Mouse (Mus musculus): ENCODE measurements at regions not wholly inside any gene's neighbourhood (a gene's known extent, or its start where the extent isn't known, plus 50 kb on each side); places are given as distances from the start of the nearest gene placed in this dataset.
A peak's percentile ranks its signal among the peaks of the same experiment; 100 is the strongest.
"Not testable (repeated sequence)": the region's sequence is repeated elsewhere in the genome, so short reads cannot be mapped to it uniquely, and the experiment has no call there.

DNA sequence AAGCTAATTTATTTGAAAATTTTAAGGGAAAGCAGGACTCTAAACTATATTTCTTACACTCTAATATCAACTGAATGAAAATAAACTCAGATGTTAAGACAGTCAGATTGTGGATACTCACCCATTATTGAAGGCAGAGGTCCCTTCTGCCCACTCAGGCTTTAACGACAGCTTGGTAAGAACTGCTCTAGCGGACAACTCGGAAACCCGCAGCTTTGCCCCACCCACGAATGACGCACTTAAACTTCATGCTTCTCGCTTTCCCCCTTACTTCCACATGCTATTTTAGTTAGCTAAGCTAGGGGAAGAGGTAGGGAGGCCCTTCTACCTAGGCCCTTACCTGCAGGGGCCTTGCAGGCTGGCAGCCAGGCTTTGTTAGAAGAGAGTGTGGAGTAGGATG, 50.8 kb upstream of the Elmo1 start:
- Histone ChIP-seq H3K27me3 (replicated peaks) (no peaks in the 10 kb centered on the region), H3K27ac (no peak overlapping the region), H3K4me1 (replicated peaks) (0 out of 2 replicates have a peak, but pooled peaks cover 3% of the 10 kb centered on the region), H3K9me3 (no peaks in the 10 kb centered on the region), H3K4me2 (replicated peaks) (no peak overlapping the region), H3K4me3 (replicated peaks) (no peak overlapping the region), H3K36me3 (no peaks in the 10 kb centered on the region), H3K9ac (no peak overlapping the region)
- ATAC-seq = no peak
- WGBS = 93% methylated on average over 7 of the region's 7 CpGs

DNA sequence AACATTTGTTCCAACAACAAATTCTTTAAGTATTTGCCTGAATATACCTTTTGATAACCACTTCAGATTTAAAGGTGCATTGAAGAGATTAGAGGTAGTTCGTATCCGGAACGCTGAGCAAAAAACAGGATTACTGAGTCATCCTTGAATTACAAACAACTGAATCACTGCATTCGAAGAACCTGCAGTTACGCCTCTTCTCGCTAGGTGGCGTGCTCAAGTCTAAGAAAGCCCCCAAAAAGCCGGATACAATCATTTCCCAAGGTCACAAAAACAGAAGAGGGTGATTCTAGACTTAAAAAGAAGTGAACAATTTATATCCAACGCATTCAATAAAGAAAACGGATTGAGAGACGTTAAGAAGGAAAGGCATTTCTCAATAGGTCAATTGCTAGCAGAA, 51.9 kb upstream of the Elmo1 start:
- Histone ChIP-seq H3K27ac (no peak overlapping the region), H3K4me3 (replicated peaks) (no peak overlapping the region), H3K4me1 (replicated peaks) (0 out of 2 replicates have a peak, but pooled peaks cover 3% of the 10 kb centered on the region), H3K27me3 (replicated peaks) (no peaks in the 10 kb centered on the region), H3K36me3 (no peaks in the 10 kb centered on the region), H3K9me3 (no peaks in the 10 kb centered on the region), H3K4me2 (replicated peaks) (no peak overlapping the region), H3K9ac (no peak overlapping the region)
- ATAC-seq = no peak
- 34% methylated on average over 11 of the region's 11 CpGs for WGBS

DNA sequence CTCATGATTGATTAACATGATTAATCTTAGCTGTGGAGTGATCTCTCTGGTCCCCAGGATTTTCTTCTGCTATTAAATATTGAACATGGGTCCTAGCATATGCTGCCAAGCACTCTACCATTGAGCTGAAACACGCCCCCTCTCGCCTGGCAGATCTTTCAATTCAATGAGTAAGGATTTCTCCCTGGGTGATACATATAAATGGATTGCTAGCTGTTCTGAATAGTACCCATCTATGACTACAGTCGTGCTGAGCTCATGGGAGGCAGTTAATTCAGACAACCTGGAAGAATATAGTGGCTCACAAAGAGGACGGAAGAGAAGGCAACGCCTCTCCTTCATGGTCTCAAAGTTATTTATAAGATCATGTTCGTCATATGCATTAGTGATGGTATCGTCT, 53.0 kb upstream of the Elmo1 start:
- H3K4me3 ChIP-seq (replicated peaks) = no peak overlapping the region
- H3K27me3 ChIP-seq (replicated peaks) = no peaks in the 10 kb centered on the region
- no peak overlapping the region for H3K9ac ChIP-seq
- H3K4me2 ChIP-seq (replicated peaks) = no peak overlapping the region
- H3K9me3 ChIP-seq = no peaks in the 10 kb centered on the region
- 0 out of 2 replicates have a peak, but pooled peaks cover 3% of the 10 kb centered on the region for H3K4me1 ChIP-seq (replicated peaks)
- no peak for ATAC-seq
- no peaks in the 10 kb centered on the region for H3K36me3 ChIP-seq
- 91% methylated on average over 7 of the region's 7 CpGs for WGBS
- H3K27ac ChIP-seq = no peak overlapping the region

DNA sequence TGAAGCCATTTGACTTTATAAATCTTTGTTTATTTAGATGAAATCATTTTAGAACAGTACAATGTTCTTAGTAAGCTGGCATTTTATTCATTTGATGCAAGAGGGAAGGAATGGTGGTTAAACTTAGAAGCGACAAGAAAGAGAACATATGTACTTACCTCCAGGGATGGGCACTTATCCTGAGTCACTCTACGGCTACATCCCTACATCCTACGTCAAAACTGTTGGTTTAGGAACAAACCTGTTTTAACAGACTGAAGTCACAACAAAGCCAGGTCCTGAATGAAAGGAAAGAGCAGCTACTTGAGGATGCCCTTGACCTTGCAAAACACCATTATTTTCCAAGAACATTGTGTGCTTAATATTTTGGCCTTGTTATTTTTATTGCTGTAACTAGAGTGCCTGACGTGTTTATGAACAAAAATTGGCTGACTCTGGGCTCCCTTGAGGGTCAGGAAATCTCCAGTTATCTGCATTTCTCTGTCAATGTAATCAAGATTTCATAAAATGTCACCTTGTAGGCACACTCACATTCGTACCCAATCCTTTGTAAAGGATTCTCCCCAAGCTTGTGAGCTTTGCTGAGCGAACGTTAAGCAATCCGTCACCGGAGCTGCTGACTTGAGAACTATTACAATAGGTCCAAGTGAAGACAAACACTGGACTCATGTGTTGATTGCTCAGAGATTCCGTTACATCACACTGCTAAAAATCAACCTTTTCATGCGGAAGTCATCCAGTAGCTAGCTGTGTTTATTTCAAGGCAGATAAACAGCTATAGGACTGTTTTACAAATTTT, 56.3 kb upstream of the Elmo1 start:
- WGBS = 73% methylated on average over 11 of the region's 11 CpGs

DNA sequence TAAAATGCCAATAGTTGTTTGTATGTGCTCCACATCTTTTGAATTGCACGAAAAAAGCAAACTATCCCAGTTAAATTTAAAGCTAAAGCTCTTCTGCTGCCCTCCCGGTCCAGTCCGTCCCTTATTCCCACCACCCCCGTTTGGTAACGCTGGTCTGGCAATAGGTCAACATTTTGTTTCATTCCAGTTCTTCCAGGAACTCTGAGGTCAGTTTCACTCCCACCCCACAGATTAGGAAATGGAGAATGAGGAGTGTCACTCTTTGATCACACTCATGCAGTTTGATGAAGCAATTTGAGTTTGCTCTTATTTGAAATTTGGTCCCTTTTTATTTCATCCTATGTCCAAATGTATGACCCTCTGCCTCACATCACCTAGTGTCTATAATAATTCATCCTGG, 58.7 kb upstream of the Elmo1 start:
- Histone ChIP-seq H3K36me3 (no peaks in the 10 kb centered on the region), H3K9me3 (no peaks in the 10 kb centered on the region), H3K27me3 (replicated peaks) (no peaks in the 10 kb centered on the region), H3K4me2 (replicated peaks) (no peak overlapping the region), H3K4me1 (replicated peaks) (no peaks in the 10 kb centered on the region), H3K9ac (no peak overlapping the region), H3K27ac (no peak overlapping the region), H3K4me3 (replicated peaks) (no peak overlapping the region)
- 82% methylated on average over 5 of the region's 5 CpGs for WGBS
- no peak for ATAC-seq

More for the DNA sequence above, 56.3 kb upstream of the Elmo1 start:
- Histone ChIP-seq H3K9ac (no peak overlapping the region), H3K4me3 (replicated peaks) (no peak overlapping the region), H3K27ac (no peak overlapping the region), H3K4me2 (replicated peaks) (no peak overlapping the region), H3K27me3 (replicated peaks) (no peaks in the 10 kb centered on the region), H3K36me3 (no peaks in the 10 kb centered on the region), H3K4me1 (replicated peaks) (no peaks in the 10 kb centered on the region), H3K9me3 (no peaks in the 10 kb centered on the region)
- no peak for ATAC-seq

DNA sequence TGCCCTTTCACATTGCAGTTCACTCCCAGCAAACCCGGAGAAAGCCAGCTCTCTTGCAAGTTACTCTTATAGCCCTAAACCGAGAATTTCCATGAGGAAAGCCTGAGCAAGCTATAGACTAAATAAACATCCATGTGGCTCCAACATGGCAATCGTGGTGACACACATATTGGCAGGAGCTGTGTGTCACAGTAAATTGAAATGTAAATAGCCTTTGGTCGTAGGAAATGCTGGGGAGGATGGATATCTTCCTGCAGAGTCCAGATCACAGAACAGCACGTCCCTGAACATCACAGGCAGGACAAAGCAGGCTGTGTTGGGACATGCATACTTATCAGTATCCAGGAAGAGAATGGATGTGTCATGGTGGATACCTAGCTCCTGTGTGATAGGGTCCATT, 59.3 kb upstream of the Elmo1 start:
- no peak for ATAC-seq
- WGBS = 46% methylated on average over 5 of the region's 5 CpGs

DNA sequence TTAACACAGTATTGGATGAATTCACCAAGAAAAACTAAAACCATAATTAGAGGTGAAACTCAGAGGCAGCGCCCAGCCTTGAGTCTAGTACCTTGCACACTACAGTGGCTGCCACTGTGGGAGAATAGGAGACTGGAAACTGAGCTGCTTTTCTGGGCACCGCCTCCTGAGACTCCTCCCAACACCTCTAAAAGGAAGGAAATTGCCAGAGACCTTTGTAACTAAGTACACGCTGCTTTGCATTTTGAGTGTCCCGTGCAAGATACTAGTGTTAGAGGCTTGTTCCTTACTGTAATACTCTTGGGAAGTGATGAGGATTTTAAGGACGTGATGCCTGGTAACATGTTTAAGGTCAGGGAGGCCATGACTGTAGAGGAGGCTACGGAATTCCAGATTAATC, 63.8 kb upstream of the Elmo1 start:
- ATAC-seq = peak; percentile 39; the same call in 1 of the 2 replicates
- H3K27me3 ChIP-seq (replicated peaks) = no peaks in the 10 kb centered on the region

More for the DNA sequence above, 59.3 kb upstream of the Elmo1 start:
- H3K36me3 ChIP-seq = no peaks in the 10 kb centered on the region
- no peaks in the 10 kb centered on the region for H3K4me1 ChIP-seq (replicated peaks)
- H3K9me3 ChIP-seq = no peaks in the 10 kb centered on the region
- no peaks in the 10 kb centered on the region for H3K27me3 ChIP-seq (replicated peaks)
- no peak overlapping the region for H3K9ac ChIP-seq
- no peak overlapping the region for H3K4me2 ChIP-seq (replicated peaks)
- H3K4me3 ChIP-seq (replicated peaks) = no peak overlapping the region
- H3K27ac ChIP-seq = no peak overlapping the region

DNA sequence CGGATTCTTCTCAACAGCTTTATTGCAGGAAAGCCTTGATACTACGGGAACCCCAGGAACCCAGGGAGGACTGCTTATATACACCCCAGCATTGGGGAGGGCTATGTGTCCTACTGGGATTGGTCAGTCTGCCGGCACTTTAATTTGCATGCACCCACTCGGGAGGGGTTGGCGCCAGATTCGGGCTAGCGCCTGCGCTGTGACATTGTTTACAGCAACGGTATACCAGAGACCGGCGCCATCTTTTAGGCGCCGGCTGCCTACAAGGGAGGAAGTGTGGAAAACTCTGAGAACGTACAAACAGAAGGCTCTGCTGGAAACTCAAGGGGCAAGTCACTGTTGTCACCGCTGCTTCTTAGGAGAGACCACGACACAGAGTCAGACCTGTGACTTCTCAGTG, 73.9 kb upstream of the Elmo1 start:
- not testable (repeated sequence) for H3K4me1 ChIP-seq (replicated peaks); H3K36me3 ChIP-seq; H3K4me2 ChIP-seq (replicated peaks); H3K4me3 ChIP-seq (replicated peaks); H3K27ac ChIP-seq; ATAC-seq; H3K9ac ChIP-seq; H3K9me3 ChIP-seq; H3K27me3 ChIP-seq (replicated peaks)
- 93% methylated on average over 16 of the region's 16 CpGs for WGBS

More for the DNA sequence above, 63.8 kb upstream of the Elmo1 start:
- 67% methylated on average over 6 of the region's 6 CpGs for WGBS
- no peak overlapping the region for H3K4me2 ChIP-seq (replicated peaks)
- H3K4me1 ChIP-seq (replicated peaks) = no peaks in the 10 kb centered on the region
- no peak overlapping the region for H3K27ac ChIP-seq
- H3K9ac ChIP-seq = no peak overlapping the region
- no peaks in the 10 kb centered on the region for H3K9me3 ChIP-seq
- no peak overlapping the region for H3K4me3 ChIP-seq (replicated peaks)
- H3K36me3 ChIP-seq = no peaks in the 10 kb centered on the region

DNA sequence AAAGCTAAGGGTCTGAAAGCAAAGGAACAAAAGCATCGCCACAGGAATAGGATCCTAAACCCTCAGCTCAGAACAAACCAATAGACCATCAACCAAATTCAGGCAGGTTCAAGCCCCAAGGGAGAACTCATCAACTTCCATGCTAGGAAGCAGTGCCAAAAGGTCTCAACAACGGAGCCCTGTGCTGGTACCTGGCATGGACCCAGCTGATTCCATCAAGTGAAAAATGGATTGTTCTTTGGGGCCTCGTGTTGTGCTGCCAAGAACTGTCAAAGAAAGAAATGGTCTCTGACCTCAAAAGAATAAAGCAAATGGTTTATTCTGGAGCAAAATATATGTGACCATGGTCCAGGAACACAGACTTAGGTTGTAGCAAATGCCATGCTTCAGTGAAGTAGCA, 77.8 kb upstream of the Elmo1 start:
- H3K4me1 ChIP-seq (replicated peaks) = no peaks in the 10 kb centered on the region
- ATAC-seq = no peak
- no peaks in the 10 kb centered on the region for H3K36me3 ChIP-seq
- H3K4me2 ChIP-seq (replicated peaks) = no peak overlapping the region
- no peaks in the 10 kb centered on the region for H3K9me3 ChIP-seq
- no peak overlapping the region for H3K4me3 ChIP-seq (replicated peaks)
- 56% methylated on average over 3 of the region's 3 CpGs for WGBS
- no peak overlapping the region for H3K27ac ChIP-seq
- no peaks in the 10 kb centered on the region for H3K27me3 ChIP-seq (replicated peaks)
- H3K9ac ChIP-seq = no peak overlapping the region

DNA sequence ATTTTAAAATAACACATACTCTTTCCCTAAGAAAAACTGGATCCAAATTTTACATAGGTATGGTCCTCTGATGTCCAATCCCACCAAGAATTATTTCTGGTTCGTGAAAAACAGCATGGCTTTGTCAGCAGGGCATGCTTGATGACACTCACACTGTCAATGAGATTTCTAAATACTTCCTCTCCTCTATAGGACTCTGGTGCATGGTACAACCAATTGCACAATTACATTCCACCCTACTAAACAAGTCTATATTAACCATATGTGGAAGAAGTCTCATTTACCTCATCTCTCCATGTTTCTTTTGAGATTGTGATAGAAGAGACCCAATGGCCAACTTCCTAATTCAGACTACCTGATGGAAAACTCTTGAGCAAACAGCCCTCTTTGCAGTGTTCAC, 81.2 kb upstream of the Elmo1 start:
- 84% methylated on average over 1 of the region's 1 CpGs for WGBS
- H3K4me2 ChIP-seq (replicated peaks) = no peak overlapping the region

DNA sequence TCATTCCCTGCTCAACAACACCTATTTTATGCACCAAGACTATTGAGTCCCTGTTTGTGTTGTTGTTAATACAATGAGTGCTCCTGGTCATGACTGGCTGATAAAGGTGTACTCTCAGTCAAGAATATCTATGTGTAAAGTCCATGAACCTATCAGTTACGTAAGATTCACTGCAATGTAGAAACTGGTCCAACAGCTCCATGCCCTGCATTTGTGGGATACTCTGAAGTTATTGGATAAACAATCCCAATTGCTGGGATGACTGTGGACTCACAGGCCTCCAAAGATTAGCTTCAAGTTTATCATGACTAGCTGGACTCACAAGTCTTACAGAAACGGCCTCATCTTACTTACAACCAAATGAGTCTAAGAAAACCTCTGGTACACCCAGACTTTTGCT, 82.8 kb upstream of the Elmo1 start:
- Histone ChIP-seq H3K4me3 (replicated peaks) (no peak overlapping the region), H3K9ac (no peak overlapping the region), H3K4me2 (replicated peaks) (no peak overlapping the region), H3K27ac (no peak overlapping the region), H3K36me3 (no peaks in the 10 kb centered on the region), H3K27me3 (replicated peaks) (no peaks in the 10 kb centered on the region), H3K4me1 (replicated peaks) (no peaks in the 10 kb centered on the region), H3K9me3 (no peaks in the 10 kb centered on the region)
- no peak for ATAC-seq
- WGBS = 91% methylated on average over 2 of the region's 2 CpGs

More for the DNA sequence above, 81.2 kb upstream of the Elmo1 start:
- Histone ChIP-seq H3K4me3 (replicated peaks) (no peak overlapping the region), H3K27ac (no peak overlapping the region), H3K36me3 (no peaks in the 10 kb centered on the region), H3K4me1 (replicated peaks) (no peaks in the 10 kb centered on the region), H3K9ac (no peak overlapping the region), H3K9me3 (no peaks in the 10 kb centered on the region), H3K27me3 (replicated peaks) (no peaks in the 10 kb centered on the region)
- no peak for ATAC-seq

DNA sequence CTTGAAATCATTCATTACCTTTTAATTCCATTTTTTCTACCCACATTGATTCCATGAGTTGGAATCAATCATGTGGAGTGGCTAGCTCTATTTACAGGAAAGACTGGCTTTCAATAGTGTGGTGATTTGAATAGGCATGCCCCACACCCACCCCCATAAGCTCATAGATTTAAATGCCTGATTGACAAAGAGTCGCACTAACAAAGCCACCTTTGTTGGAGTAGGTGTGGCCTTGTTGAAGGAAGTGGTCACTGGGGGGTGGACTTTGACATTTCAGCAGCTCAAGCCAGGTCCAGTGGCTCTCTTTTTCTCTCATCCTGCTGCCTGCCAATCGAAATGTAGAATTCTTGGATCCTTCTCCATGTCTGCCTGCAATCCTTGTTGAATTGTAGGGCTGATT, 92.8 kb upstream of the Elmo1 start:
- Histone ChIP-seq H3K4me3 (replicated peaks) (no peak overlapping the region), H3K9me3 (no peaks in the 10 kb centered on the region), H3K4me1 (replicated peaks) (no peaks in the 10 kb centered on the region), H3K9ac (no peak overlapping the region), H3K4me2 (replicated peaks) (no peak overlapping the region), H3K27me3 (replicated peaks) (no peaks in the 10 kb centered on the region), H3K36me3 (no peaks in the 10 kb centered on the region), H3K27ac (no peak overlapping the region)
- 76% methylated on average over 2 of the region's 2 CpGs for WGBS
- no peak for ATAC-seq

DNA sequence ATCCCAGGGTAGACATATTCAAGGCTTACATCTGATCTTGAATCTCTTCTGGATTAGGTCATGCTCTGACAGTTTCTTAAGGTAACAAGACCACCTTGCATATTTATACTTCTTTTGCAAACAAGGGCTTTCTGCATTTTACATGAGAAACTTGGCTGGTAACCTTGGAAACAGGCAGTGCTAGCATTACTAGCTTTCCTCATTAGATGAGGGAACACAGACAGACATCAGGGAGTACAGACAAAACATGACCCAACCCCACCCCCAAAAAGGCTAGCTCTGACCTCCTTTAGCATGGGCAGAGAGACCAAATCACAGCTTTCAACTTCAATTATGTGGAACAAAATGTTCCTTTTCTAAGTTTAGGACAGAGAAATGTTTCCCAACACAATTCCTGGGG, 114.8 kb upstream of the Elmo1 start:
- Histone ChIP-seq H3K36me3 (no peaks in the 10 kb centered on the region), H3K27me3 (replicated peaks) (no peaks in the 10 kb centered on the region), H3K27ac (no peak overlapping the region), H3K4me3 (replicated peaks) (no peak overlapping the region), H3K4me1 (replicated peaks) (no peaks in the 10 kb centered on the region), H3K9ac (no peak overlapping the region), H3K9me3 (no peaks in the 10 kb centered on the region), H3K4me2 (replicated peaks) (no peak overlapping the region)
- ATAC-seq = no peak

All from intestine, embryonic 15.5 days (tissue).